Mouse (Mus musculus): ENCODE measurements at regions not wholly inside any gene's neighbourhood (a gene's known extent, or its start where the extent isn't known, plus 50 kb on each side); places are given as distances from the start of the nearest gene placed in this dataset.

DNA sequence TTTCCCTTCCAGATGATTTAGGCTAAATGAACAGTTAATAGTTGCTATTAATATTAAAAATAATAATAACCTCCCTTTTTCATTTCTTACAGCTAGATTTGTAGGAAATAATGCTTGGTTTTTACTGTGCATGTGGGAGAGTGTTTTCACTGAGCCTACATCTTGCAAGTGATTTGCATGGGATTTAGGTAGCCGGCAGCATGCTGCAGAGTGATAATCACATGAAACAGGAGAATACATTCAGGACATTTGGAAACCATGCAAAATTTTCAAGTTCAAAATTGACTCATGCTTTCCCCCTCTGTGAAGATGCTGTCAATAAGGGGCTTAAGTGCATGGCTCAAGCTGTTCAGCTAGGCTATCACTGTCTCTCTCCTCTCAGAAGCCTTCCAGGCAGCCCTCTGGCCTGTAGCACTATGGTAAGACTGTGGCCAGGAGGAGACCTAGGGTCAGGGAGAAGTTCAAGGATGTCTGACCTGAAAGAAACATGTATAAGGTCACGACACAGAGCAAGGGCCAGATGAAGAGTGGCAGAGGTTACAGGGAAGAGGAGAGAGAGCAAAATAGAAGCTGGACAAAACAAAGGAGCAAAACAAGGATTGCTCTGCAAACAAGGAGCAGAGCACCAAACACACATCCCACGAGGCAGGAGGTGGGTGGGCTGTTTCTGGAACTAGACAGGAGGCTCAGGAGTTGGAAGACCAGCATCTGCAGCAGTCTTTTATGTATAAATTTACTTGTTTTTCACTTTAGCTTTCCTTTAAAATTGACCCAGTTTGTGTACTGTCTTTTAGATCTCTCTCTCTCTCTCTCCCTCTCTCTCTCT, 177.5 kb downstream of the Tmem161b start:
- peak in 1 of 2 experiments; percentile 6 for DNase-seq (ENCODE audit: low spot score in 2 of 2)

DNA sequence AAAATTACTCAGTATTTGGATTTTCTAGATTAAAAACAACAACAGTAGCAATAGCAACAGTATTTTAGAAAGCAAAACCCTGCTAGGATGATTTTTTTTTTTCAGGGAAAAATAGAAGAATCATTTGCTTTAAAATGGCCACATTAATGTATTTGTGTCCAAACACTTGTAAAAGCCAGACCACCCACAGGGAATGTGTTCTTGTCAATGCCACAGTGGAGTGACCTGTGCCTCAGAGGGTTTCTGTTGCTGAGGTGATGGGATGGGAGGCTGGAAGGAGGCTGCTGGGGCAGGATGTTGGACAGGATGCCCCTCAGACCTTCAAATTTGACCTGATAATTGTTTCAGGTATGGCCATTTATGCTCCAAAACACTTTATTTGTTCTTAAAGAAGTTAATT, 178.9 kb downstream of the Tmem161b start:
- DNase-seq (ENCODE audit: low spot score in 2 of 2) = no peak

DNA sequence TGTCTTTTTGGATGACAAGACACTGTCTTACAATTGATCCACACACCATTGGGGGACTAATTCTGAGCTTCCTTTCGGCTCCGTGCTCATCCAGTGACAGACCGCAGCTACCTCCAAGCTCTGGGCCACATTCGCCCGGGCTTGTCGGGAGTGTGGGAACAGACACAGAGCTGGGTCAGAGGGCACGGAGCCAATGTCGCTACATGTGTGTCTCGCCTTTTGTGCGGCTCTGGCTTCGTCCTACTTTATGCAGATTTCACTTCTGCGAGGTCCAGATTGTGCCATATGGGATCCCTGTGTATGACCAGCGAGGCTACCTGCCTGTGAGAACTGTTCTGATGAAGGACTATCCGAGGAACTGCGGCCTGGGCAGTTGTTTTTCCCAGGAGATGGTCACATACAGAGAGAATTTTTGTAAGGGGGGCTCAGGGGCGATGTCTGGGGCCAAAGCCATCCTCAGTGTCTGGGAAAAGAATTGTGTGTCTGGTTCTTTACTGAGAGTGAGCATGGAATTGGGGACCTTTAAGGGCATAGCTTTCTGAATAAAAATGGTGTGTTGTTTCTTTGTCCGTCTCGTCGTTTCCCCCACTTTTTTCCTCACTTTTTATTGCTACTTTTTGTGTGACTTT, 182.6 kb downstream of the Tmem161b start:
- no peak for DNase-seq (ENCODE audit: low spot score in 2 of 2)

DNA sequence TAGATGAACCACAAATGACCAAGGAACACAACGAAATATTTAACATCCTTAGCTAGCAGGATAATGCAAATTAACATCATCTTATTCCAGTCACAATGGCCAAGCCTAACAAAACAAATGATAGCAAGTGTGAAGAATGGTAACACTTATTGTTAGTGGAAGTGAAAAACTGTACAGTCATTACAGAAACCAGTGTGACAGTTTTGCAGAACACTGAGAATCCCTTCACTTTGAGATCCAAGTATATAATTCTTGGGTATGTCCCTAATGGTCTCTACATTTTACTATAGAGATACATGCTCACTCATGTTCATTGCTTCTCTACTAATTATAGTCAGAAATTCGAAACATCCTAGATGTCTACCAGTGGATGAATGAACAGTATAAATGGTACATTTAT, 212.3 kb downstream of the Tmem161b start:
- no peak for DNase-seq (ENCODE audit: low spot score in 2 of 2)

DNA sequence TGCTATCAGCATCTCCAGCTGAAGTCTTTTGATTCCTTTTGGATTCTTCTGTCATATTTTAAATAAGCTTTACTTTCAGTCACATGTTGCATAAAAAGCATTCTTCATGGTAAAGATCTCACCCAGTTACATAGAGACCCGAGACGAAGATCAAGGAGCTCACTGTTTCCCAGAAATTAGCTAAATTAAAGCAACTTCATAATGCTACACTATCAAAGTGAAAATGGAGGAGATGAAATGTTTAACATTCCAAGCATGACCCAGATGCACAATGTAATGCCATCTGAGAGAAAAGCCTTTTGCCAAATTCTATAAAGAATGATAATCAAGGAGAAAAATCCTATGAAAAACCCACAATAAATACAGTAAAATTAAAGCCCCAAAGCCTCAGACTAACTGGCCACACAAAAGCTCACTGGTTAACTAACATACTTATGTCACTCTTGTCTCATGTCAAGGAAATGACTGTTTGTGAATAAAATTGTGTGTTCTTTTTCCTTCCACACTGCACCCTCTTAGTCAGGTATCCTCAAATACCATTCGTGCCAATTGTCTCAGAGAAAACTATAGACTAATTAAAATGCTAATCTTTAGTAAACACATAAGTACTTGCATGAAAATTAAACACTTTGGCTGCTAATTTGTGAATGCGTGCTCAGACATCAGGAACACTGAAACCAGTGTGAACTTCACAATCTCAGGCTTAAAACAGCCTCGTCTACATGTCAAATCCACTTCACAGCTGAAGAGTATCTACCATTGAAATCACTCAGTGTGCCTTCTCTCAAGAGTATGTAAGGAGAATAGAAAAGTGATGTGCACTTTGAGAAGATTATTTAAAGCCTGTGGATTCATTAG, 215.7 kb downstream of the Tmem161b start:
- no peak for DNase-seq (ENCODE audit: low spot score in 2 of 2)

DNA sequence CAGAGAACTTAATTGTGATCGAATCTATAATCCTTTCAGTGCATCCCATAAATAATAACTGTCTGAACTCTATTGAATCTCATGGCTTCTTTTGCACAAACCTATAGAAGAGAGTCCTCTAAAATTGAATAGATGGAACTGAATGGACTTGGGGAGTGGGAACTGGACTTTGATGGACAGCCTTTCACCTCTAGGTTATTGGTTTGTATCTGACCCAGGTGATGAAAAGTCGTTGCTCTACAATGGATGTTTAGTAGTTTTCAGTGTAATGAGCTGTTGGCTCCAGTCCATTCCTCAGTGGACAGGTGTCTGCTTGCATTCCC, 216.3 kb downstream of the Tmem161b start:
- no peak for DNase-seq (ENCODE audit: low spot score in 2 of 2)

DNA sequence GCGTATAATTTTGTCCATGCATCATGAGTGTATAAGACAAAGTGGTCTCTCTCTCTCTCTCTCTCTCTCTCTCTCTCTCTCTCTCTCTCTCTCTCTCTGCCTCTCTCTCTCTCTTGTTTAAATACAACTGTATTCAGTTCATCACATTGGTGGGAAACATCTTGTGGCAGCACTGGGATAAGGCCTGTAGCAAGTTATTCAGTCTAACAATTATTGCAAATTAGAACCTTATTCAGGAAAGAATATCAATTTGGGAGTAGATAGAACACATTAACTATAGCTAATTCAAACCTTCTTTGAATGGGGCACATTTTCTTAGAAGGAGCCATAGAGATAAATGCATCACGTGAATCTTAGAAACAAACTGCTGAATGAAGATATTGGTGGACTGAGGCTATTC, 226.4 kb downstream of the Tmem161b start:
- no peak for DNase-seq (ENCODE audit: low spot score in 2 of 2)

DNA sequence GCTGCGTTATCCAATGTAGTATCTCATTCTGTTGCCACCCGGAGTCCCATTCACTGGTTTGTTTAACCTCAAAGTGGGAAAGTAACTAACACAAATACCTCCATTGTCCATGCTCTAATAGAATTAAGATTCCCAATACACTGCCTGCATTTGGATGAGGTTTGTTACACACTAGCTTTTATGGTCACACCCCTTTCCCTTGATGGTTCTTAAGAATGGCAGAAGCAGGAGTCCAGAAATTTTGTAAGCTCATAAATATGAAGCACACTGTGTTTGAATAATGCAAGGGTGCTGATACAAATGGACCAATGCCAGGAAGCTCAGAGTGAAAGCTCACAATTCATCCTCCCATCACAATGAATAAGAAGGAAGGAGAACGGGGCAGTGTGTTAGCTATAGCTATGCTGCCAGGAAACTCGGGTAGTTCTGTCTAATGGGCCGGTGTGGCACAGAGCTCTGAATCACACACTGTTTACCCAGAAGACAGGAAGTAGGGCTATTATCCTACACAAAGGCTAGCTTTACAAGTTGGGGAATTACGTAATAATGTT, 227.0 kb downstream of the Tmem161b start:
- DNase-seq (ENCODE audit: low spot score in 2 of 2) = peak in 1 of 2 experiments; percentile 6
